Mouse (Mus musculus) midbrain, embryonic 15.5 days (tissue): ENCODE measurements around the gene Foxe1. TPM values are rescaled to one million over a fixed set of nuclear protein-coding genes. Genes with fewer than 3 reads are reported as not detected.

Experiments
- ATAC-seq: fragments of 200-750 bp; cut with Nextera tagmentation; replicated peaks from 2 replicates; pipeline ENCODE4 v1.8.0; 2017; ENCODE audit warnings: moderate TSS enrichment
- H3K27ac ChIP-seq: fragments of 300-500 bp; sonication (generic); 2 replicates; pipeline ENCODE4 v1.5.1; 2015; ENCODE audit warnings: mild to moderate bottlenecking, inconsistent platforms
- H3K27me3 ChIP-seq: fragments of 300-500 bp; sonication (generic); replicated peaks from 2 replicates; pipeline ENCODE4 v1.6.1; 2015; ENCODE audit warnings: inconsistent platforms
- H3K36me3 ChIP-seq: fragments of 300-500 bp; sonication (generic); replicated peaks from 2 replicates; pipeline ENCODE4 v1.6.1; 2015; ENCODE audit warnings: inconsistent platforms
- H3K4me1 ChIP-seq: fragments of 300-500 bp; sonication (generic); 2 replicates; pipeline ENCODE4 v1.6.1; 2015; ENCODE audit warnings: inconsistent platforms
- H3K4me2 ChIP-seq: fragments of 300-500 bp; sonication (generic); 2 replicates; pipeline ENCODE4 v1.6.1; 2015; ENCODE audit warnings: inconsistent platforms, mild to moderate bottlenecking, moderate library complexity
- H3K4me3 ChIP-seq: fragments of 300-500 bp; sonication (generic); 2 replicates; pipeline ENCODE4 v1.5.1; 2015; ENCODE audit warnings: mild to moderate bottlenecking, inconsistent platforms
- H3K9ac ChIP-seq: fragments of 300-500 bp; sonication (generic); 2 replicates; pipeline ENCODE4 v1.6.1; 2015; ENCODE audit warnings: mild to moderate bottlenecking, inconsistent platforms
- H3K9me3 ChIP-seq: fragments of 300-500 bp; sonication (generic); 2 replicates; pipeline ENCODE4 v1.6.1; 2016; ENCODE audit warnings: inconsistent platforms
- WGBS: fragments of 180-500 bp; shearing (Covaris S2); methylation state at CpG from one replicate; pipeline ENCODE4 v1.1.7; 2015; ENCODE audit warnings: mixed read lengths; 5-methylcytosine and 5-hydroxymethylcytosine counted together
- polyA plus RNA-seq: library from polyadenylated mRNA; unstranded; fragments of >200 nt; fragmentation: Nextera tagmentation; extraction: Ambion mirVana; gene quantifications from 2 replicates; pipeline ENCODE4 v1.2.1, GENCODE M21; 2015

The Foxe1 gene
- polyA plus RNA-seq, 1 experiment from 2014 or later, result not detected

GRCm38 (mm10) chr4:46349530-46349929 is 6.1 kb downstream of the Foxe1 start:
- Histone ChIP-seq H3K36me3 (no peaks in the 10 kb centered on the region), H3K4me1 (peaks cover 3% of the 10 kb centered on the region), H3K4me3 (no peak overlapping the region), H3K9me3 (no peaks in the 10 kb centered on the region), H3K27me3 (peaks cover 90% of the 10 kb centered on the region), H3K27ac (no peak overlapping the region), H3K4me2 (no peak overlapping the region), H3K9ac (no peak overlapping the region)
- 43% methylated on average over 5 of the region's 5 CpGs for WGBS
- no peak for ATAC-seq

- Histone ChIP-seq H3K9ac (no peak overlapping the region), H3K9me3 (no peaks in the 10 kb centered on the region), H3K36me3 (no peaks in the 10 kb centered on the region), H3K4me3 (no peak overlapping the region), H3K4me1 (no peaks in the 10 kb centered on the region), H3K27ac (no peak overlapping the region), H3K27me3 (peaks cover 71% of the 10 kb centered on the region), H3K4me2 (no peak overlapping the region)
- 9% methylated on average over 10 of the region's 10 CpGs for WGBS
- ATAC-seq, result no peak
Observed at GRCm38 (mm10) chr4:46353045-46353444, 9.6 kb downstream of the Foxe1 start.

- Histone ChIP-seq H3K4me1 (no peaks in the 10 kb centered on the region), H3K36me3 (no peaks in the 10 kb centered on the region), H3K9me3 (no peaks in the 10 kb centered on the region), H3K9ac (no peak overlapping the region), H3K27me3 (peaks cover 38% of the 10 kb centered on the region), H3K4me2 (no peak overlapping the region), H3K27ac (no peak overlapping the region), H3K4me3 (no peak overlapping the region)
- ATAC-seq, result no peak
- 49% methylated on average over 12 of the region's 12 CpGs for WGBS
Observed at GRCm38 (mm10) chr4:46356351-46357133, 13.1 kb downstream of the Foxe1 start.

GRCm38 (mm10) chr4:46359539-46360253 is 16.3 kb downstream of the Foxe1 start:
- Histone ChIP-seq H3K27me3 (peaks cover 16% of the 10 kb centered on the region), H3K9me3 (no peaks in the 10 kb centered on the region), H3K9ac (no peak overlapping the region), H3K4me2 (no peak overlapping the region), H3K4me1 (no peaks in the 10 kb centered on the region), H3K4me3 (no peak overlapping the region), H3K36me3 (no peaks in the 10 kb centered on the region), H3K27ac (no peak overlapping the region)
- 73% methylated on average over 12 of the region's 12 CpGs for WGBS
- no peak for ATAC-seq

GRCm38 (mm10) chr4:46361258-46361657 is 17.8 kb downstream of the Foxe1 start:
- Histone ChIP-seq H3K9me3 (no peaks in the 10 kb centered on the region), H3K4me1 (no peaks in the 10 kb centered on the region), H3K4me2 (no peak overlapping the region), H3K27ac (no peak overlapping the region), H3K36me3 (no peaks in the 10 kb centered on the region), H3K9ac (no peak overlapping the region), H3K4me3 (no peak overlapping the region), H3K27me3 (peaks cover 6% of the 10 kb centered on the region)
- 79% methylated on average over 5 of the region's 5 CpGs for WGBS
- ATAC-seq, result no peak

- H3K27me3 ChIP-seq, result 0 out of 2 replicates have a peak, but pooled peaks cover 1% of the 10 kb centered on the region
- H3K4me1 ChIP-seq, result 0 out of 2 replicates have a peak, but pooled peaks cover 3% of the 10 kb centered on the region
- H3K4me3 ChIP-seq, result no peak overlapping the region
- H3K36me3 ChIP-seq, result no peaks in the 10 kb centered on the region
- no peak overlapping the region for H3K9ac ChIP-seq
- H3K4me2 ChIP-seq, result no peak overlapping the region
- no peak for ATAC-seq
- no peak overlapping the region for H3K27ac ChIP-seq
- 90% methylated on average over 2 of the region's 2 CpGs for WGBS
- H3K9me3 ChIP-seq, result no peaks in the 10 kb centered on the region
Observed at GRCm38 (mm10) chr4:46364360-46364759, 21.0 kb downstream of the Foxe1 start.

- no peak overlapping the region for H3K4me3 ChIP-seq
- H3K36me3 ChIP-seq, result no peaks in the 10 kb centered on the region
- peaks cover 6% of the 10 kb centered on the region; the same call in 1 of the 2 replicates for H3K4me1 ChIP-seq
- H3K9ac ChIP-seq, result no peak overlapping the region
- ATAC-seq, result peak; percentile 54; the same call in 1 of the 2 replicates
- no peak overlapping the region for H3K4me2 ChIP-seq
- no peak overlapping the region for H3K27ac ChIP-seq
- H3K27me3 ChIP-seq, result 0 out of 2 replicates have a peak, but pooled peaks cover 4% of the 10 kb centered on the region
- no peaks in the 10 kb centered on the region for H3K9me3 ChIP-seq
- WGBS, result 12% methylated on average over 12 of the region's 12 CpGs
Observed at GRCm38 (mm10) chr4:46367487-46367959, 24.1 kb downstream of the Foxe1 start.

GRCm38 (mm10) chr4:46369070-46369469 is 25.7 kb downstream of the Foxe1 start:
- 66% methylated on average over 4 of the region's 4 CpGs for WGBS
- Histone ChIP-seq H3K4me2 (no peak overlapping the region), H3K36me3 (no peaks in the 10 kb centered on the region), H3K9me3 (no peaks in the 10 kb centered on the region), H3K4me3 (no peak overlapping the region), H3K27me3 (0 out of 2 replicates have a peak, but pooled peaks cover 4% of the 10 kb centered on the region), H3K27ac (no peak overlapping the region), H3K4me1 (peaks cover 6% of the 10 kb centered on the region; the same call in 1 of the 2 replicates), H3K9ac (no peak overlapping the region)
- ATAC-seq, result no peak

GRCm38 (mm10) chr4:46370406-46370805 is 27.0 kb downstream of the Foxe1 start:
- Histone ChIP-seq H3K4me2 (no peak overlapping the region), H3K27me3 (0 out of 2 replicates have a peak, but pooled peaks cover 4% of the 10 kb centered on the region), H3K4me1 (peaks cover 11% of the 10 kb centered on the region), H3K36me3 (no peaks in the 10 kb centered on the region), H3K9ac (no peak overlapping the region), H3K9me3 (no peaks in the 10 kb centered on the region), H3K4me3 (no peak overlapping the region), H3K27ac (no peak overlapping the region)
- ATAC-seq, result no peak
- WGBS, result 54% methylated on average over 6 of the region's 6 CpGs

GRCm38 (mm10) chr4:46371030-46371429 is 27.6 kb downstream of the Foxe1 start:
- no peaks in the 10 kb centered on the region for H3K9me3 ChIP-seq
- H3K9ac ChIP-seq, result peak overlapping the region; percentile 31; the same call in 1 of the 2 replicates
- H3K4me1 ChIP-seq, result peaks cover 11% of the 10 kb centered on the region
- ATAC-seq, result peak; percentile 75
- no peaks in the 10 kb centered on the region for H3K36me3 ChIP-seq
- H3K27ac ChIP-seq, result no peak overlapping the region
- H3K27me3 ChIP-seq, result 0 out of 2 replicates have a peak, but pooled peaks cover 4% of the 10 kb centered on the region
- WGBS, result 2% methylated on average over 19 of the region's 19 CpGs
- no peak overlapping the region for H3K4me3 ChIP-seq
- peak overlapping the region; percentile 37 for H3K4me2 ChIP-seq

- 53% methylated on average over 6 of the region's 6 CpGs for WGBS
- Histone ChIP-seq H3K27me3 (0 out of 2 replicates have a peak, but pooled peaks cover 2% of the 10 kb centered on the region), H3K4me1 (peaks cover 9% of the 10 kb centered on the region), H3K9me3 (no peaks in the 10 kb centered on the region), H3K4me2 (peak overlapping the region; percentile 51), H3K9ac (no peak overlapping the region), H3K4me3 (peak overlapping the region; percentile 31), H3K36me3 (peaks cover 12% of the 10 kb centered on the region; the same call in 1 of the 2 replicates), H3K27ac (no peak overlapping the region)
- no peak for ATAC-seq
Observed at GRCm38 (mm10) chr4:46374455-46374854, 31.0 kb downstream of the Foxe1 start.

GRCm38 (mm10) chr4:46374869-46375368 is 31.5 kb downstream of the Foxe1 start:
- H3K9ac ChIP-seq, result no peak overlapping the region

More at GRCm38 (mm10) chr4:46374869-46375368, 31.5 kb downstream of the Foxe1 start:
- Histone ChIP-seq H3K4me1 (peaks cover 9% of the 10 kb centered on the region), H3K27me3 (no peaks in the 10 kb centered on the region), H3K4me2 (peak overlapping the region; percentile 51), H3K4me3 (peak overlapping the region; percentile 31), H3K36me3 (peaks cover 16% of the 10 kb centered on the region), H3K27ac (no peak overlapping the region), H3K9me3 (no peaks in the 10 kb centered on the region)
- 25% methylated on average over 22 of the region's 22 CpGs for WGBS
- ATAC-seq, result peak; percentile 62
